Mouse (Mus musculus): Measurements from ENCODE around the gene Mansc1. TPM values are rescaled to one million over a fixed set of nuclear protein-coding genes. Genes with fewer than 3 reads are reported as not detected.
"Not testable (repeated sequence)": the region's sequence is repeated elsewhere in the genome, so short reads cannot be mapped to it uniquely, and the experiment has no call there.

Gene Mansc1
- 1.6 TPM in 2 replicates for polyA plus RNA-seq (2015; fragmentation: Nextera tagmentation; extraction: Ambion mirVana)

GRCm38 (mm10) chr6:134631947-134632687 is at the start of gene Mansc1:
Mansc1 (minus strand) TSS chr6:134632488.
- whole genome bisulfite sequencing (ENCODE audit: insufficient replicate concordance), result 4% methylated on average over 46 of the region's 46 CpGs
- peak; percentile 68 for ATAC-seq
- no peak within 1 kb of the TSS for H3K27ac ChIP-seq (ENCODE audit: low read depth)

GRCm38 (mm10) chr6:134679330-134679729 is 47.0 kb upstream of the Mansc1 start:
- not testable (repeated sequence) for H3K9me3 ChIP-seq (ENCODE audit: low read length); H3K4me3 ChIP-seq (ENCODE audit: low read depth, low read length); H3K4me2 ChIP-seq (ENCODE audit: low read depth, low read length); H3K4me1 ChIP-seq (ENCODE audit: insufficient read depth); H3K9ac ChIP-seq (replicated peaks); ATAC-seq; H3K36me3 ChIP-seq (replicated peaks; ENCODE audit: insufficient read depth, low read length); H3K27ac ChIP-seq (ENCODE audit: low read depth); DNase-seq; H3K27me3 ChIP-seq (ENCODE audit: insufficient read depth, low read length)
- 65% methylated on average over 4 of the region's 4 CpGs for WGBS (ENCODE audit: insufficient replicate concordance)

More at GRCm38 (mm10) chr6:134631947-134632687, at the start of gene Mansc1:
- Histone ChIP-seq H3K4me2 (ENCODE audit: low read depth, low read length) (peak within 1 kb of the TSS; percentile 95), H3K4me3 (ENCODE audit: low read depth, low read length) (peak within 1 kb of the TSS; percentile 62), H3K27me3 (ENCODE audit: insufficient read depth, low read length) (peaks cover 7% of the 10 kb centered on the region; the same call in 1 of the 2 replicates), H3K9me3 (ENCODE audit: low read length) (no peaks in the 10 kb centered on the region), H3K36me3 (replicated peaks; ENCODE audit: insufficient read depth, low read length) (no peaks in the 10 kb centered on the region), H3K9ac (replicated peaks) (peak within 1 kb of the TSS; percentile 62), H3K4me1 (ENCODE audit: insufficient read depth) (0 out of 2 replicates have a peak, but pooled peaks cover 6% of the 10 kb centered on the region)
- peak; percentile 48 for DNase-seq
- TF ChIP-seq EP300 (IDR thresholded peaks at IDR 0.05; ENCODE audit: low read depth) (no peak), CTCF (IDR thresholded peaks at IDR 0.05; ENCODE audit: low read depth) (no peak)

- 42% methylated on average over 3 of the region's 3 CpGs for WGBS (ENCODE audit: insufficient replicate concordance)
Observed at GRCm38 (mm10) chr6:134678037-134678436, 45.7 kb upstream of the Mansc1 start.

GRCm38 (mm10) chr6:134677504-134677903 is 45.2 kb upstream of the Mansc1 start:
- 71% methylated on average over 4 of the region's 4 CpGs for WGBS (ENCODE audit: insufficient replicate concordance)
- no peak for TF ChIP-seq CTCF (IDR thresholded peaks at IDR 0.05; ENCODE audit: low read depth)
- no peak for TF ChIP-seq EP300 (IDR thresholded peaks at IDR 0.05; ENCODE audit: low read depth)
- H3K9me3 ChIP-seq (ENCODE audit: low read length), result no peaks in the 10 kb centered on the region
- 0 out of 2 replicates have a peak, but pooled peaks cover 2% of the 10 kb centered on the region for H3K4me1 ChIP-seq (ENCODE audit: insufficient read depth)
- H3K27me3 ChIP-seq (ENCODE audit: insufficient read depth, low read length), result no peaks in the 10 kb centered on the region
- H3K4me2 ChIP-seq (ENCODE audit: low read depth, low read length), result no peak overlapping the region
- no peak overlapping the region for H3K27ac ChIP-seq (ENCODE audit: low read depth)
- no peak for ATAC-seq
- H3K4me3 ChIP-seq (ENCODE audit: low read depth, low read length), result no peak overlapping the region
- H3K36me3 ChIP-seq (replicated peaks; ENCODE audit: insufficient read depth, low read length), result no peaks in the 10 kb centered on the region
- H3K9ac ChIP-seq (replicated peaks), result no peak overlapping the region
- DNase-seq, result no peak

More at GRCm38 (mm10) chr6:134678037-134678436, 45.7 kb upstream of the Mansc1 start:
- TF ChIP-seq CTCF (IDR thresholded peaks at IDR 0.05; ENCODE audit: low read depth) (no peak), EP300 (IDR thresholded peaks at IDR 0.05; ENCODE audit: low read depth) (peak; percentile 84)
- Histone ChIP-seq H3K4me2 (ENCODE audit: low read depth, low read length) (no peak overlapping the region), H3K4me1 (ENCODE audit: insufficient read depth) (0 out of 2 replicates have a peak, but pooled peaks cover 2% of the 10 kb centered on the region), H3K27ac (ENCODE audit: low read depth) (no peak overlapping the region), H3K36me3 (replicated peaks; ENCODE audit: insufficient read depth, low read length) (no peaks in the 10 kb centered on the region), H3K9me3 (ENCODE audit: low read length) (no peaks in the 10 kb centered on the region), H3K4me3 (ENCODE audit: low read depth, low read length) (no peak overlapping the region), H3K9ac (replicated peaks) (no peak overlapping the region), H3K27me3 (ENCODE audit: insufficient read depth, low read length) (no peaks in the 10 kb centered on the region)
- ATAC-seq, result peak; percentile 35; the same call in 1 of the 2 replicates
- no peak for DNase-seq

- not testable (repeated sequence) for H3K36me3 ChIP-seq (replicated peaks; ENCODE audit: insufficient read depth, low read length); H3K27me3 ChIP-seq (ENCODE audit: insufficient read depth, low read length); H3K9ac ChIP-seq (replicated peaks); H3K9me3 ChIP-seq (ENCODE audit: low read length); H3K27ac ChIP-seq (ENCODE audit: low read depth); H3K4me2 ChIP-seq (ENCODE audit: low read depth, low read length); H3K4me3 ChIP-seq (ENCODE audit: low read depth, low read length)
- ATAC-seq (peak; percentile 59), DNase-seq (peak; percentile 40)
- WGBS (ENCODE audit: insufficient replicate concordance), result 59% methylated on average over 8 of the region's 8 CpGs
- peaks cover 15% of the 10 kb centered on the region for H3K4me1 ChIP-seq (ENCODE audit: insufficient read depth)
Observed at GRCm38 (mm10) chr6:134673712-134674111, 41.4 kb upstream of the Mansc1 start.

- H3K36me3 ChIP-seq (replicated peaks; ENCODE audit: insufficient read depth, low read length), result no peaks in the 10 kb centered on the region
- H3K4me2 ChIP-seq (ENCODE audit: low read depth, low read length), result no peak overlapping the region
- TF ChIP-seq CTCF (IDR thresholded peaks at IDR 0.05; ENCODE audit: low read depth) (no peak), EP300 (IDR thresholded peaks at IDR 0.05; ENCODE audit: low read depth) (no peak)
- H3K27me3 ChIP-seq (ENCODE audit: insufficient read depth, low read length), result no peaks in the 10 kb centered on the region
- H3K9ac ChIP-seq (replicated peaks), result no peak overlapping the region
- peaks cover 12% of the 10 kb centered on the region for H3K4me1 ChIP-seq (ENCODE audit: insufficient read depth)
- no peak overlapping the region for H3K27ac ChIP-seq (ENCODE audit: low read depth)
- H3K9me3 ChIP-seq (ENCODE audit: low read length), result no peaks in the 10 kb centered on the region
- no peak overlapping the region for H3K4me3 ChIP-seq (ENCODE audit: low read depth, low read length)
- 39% methylated on average over 4 of the region's 4 CpGs for WGBS (ENCODE audit: insufficient replicate concordance)
- ATAC-seq (no peak), DNase-seq (no peak)
Observed at GRCm38 (mm10) chr6:134670881-134671411, 38.7 kb upstream of the Mansc1 start.
